Mouse (Mus musculus): ENCODE measurements around the gene Plscr3. TPM values are rescaled to one million over a fixed set of nuclear protein-coding genes. Genes with fewer than 3 reads are reported as not detected.
A peak's percentile ranks its signal among the peaks of the same experiment; 100 is the strongest.

Plscr3 gene
- polyA plus RNA-seq, 1 experiment, result 82.7 TPM

DNA sequence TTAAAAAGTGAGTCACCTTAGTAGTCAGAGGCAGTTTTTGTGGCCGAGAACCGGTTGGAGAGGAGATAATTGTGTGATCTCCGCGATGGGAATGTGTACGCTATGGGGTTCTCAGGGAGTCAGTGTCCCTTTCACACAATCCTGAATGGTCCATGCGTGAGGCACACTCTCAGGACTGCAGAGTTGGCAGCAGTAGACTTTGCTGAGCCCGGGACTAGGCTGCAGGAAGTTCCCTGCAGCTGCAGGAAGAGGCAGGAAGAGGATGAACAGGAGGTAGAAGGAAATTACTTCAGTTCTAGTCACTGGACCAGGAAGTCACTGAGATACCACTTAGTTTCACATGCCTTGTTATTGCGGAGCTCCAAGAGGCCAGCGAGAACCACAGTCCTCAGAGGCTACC lies 3.0 kb downstream of the Plscr3 start:
- H3K27me3 ChIP-seq (ENCODE audit: control insufficient read depth, insufficient read depth, insufficient read length), result no peaks in the 10 kb centered on the region
- H3K79me3 ChIP-seq (ENCODE audit: low read depth), result peaks cover 2% of the 10 kb centered on the region
- peaks cover 22% of the 10 kb centered on the region for H3K79me2 ChIP-seq (ENCODE audit: control insufficient read depth, insufficient read depth)
- H3K36me3 ChIP-seq (ENCODE audit: control insufficient read depth, insufficient read depth), result peaks cover 45% of the 10 kb centered on the region
- H3K4me3 ChIP-seq (ENCODE audit: insufficient read depth, poor library complexity, severe bottlenecking), result no peak overlapping the region
- H3ac ChIP-seq (ENCODE audit: control insufficient read depth, insufficient read length, low read depth), result no peak overlapping the region
- no peak for TF ChIP-seq USF1 (IDR thresholded peaks at IDR 0.05; ENCODE audit: low read depth)

DNA sequence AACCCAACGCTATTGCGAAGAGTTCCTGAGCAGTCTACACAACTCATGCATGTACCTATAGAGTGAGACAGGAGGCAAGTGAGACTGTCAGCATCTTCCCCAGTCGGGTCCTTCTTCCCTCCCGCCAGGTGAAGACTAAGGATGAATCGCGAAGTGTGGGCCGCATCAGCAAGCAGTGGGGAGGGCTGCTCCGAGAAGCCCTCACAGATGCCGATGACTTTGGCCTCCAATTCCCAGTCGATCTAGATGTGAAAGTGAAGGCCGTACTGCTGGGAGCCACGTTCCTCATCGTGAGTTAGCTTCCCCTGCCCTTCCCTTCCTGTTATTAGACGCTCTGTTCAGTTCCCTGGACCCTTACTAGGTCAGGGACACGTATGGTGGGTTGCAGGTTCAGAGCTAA lies 3.7 kb downstream of the Plscr3 start:
- Histone ChIP-seq H3K4me3 (ENCODE audit: insufficient read depth, poor library complexity, severe bottlenecking) (no peak overlapping the region), H3K36me3 (ENCODE audit: control insufficient read depth, insufficient read depth) (peaks cover 45% of the 10 kb centered on the region), H3K79me2 (ENCODE audit: control insufficient read depth, insufficient read depth) (peaks cover 22% of the 10 kb centered on the region), H3ac (ENCODE audit: control insufficient read depth, insufficient read length, low read depth) (no peak overlapping the region), H3K27me3 (ENCODE audit: control insufficient read depth, insufficient read depth, insufficient read length) (no peaks in the 10 kb centered on the region), H3K79me3 (ENCODE audit: low read depth) (peaks cover 2% of the 10 kb centered on the region)
- no peak for TF ChIP-seq MAX (IDR thresholded peaks at IDR 0.05)

DNA sequence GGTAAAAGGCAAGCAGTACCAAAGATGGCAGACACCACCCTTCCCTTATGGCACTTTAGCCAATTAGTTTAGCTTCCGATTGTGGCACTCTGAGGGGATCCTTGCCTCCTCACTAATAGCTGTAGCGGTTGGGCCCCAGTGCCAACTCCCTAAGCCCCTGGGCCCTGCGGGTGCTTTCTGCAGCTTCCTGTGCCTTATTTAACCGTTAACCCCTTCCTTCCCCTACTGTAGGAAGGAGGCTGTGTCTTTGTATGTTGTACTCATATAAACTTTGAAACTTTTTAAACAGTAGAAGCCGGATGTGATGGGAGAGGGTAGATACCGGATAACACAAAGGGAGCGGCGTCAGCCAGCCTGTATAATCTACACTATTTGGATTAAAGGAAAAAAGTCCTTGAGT lies 4.6 kb downstream of the Plscr3 start:
- Histone ChIP-seq H3K79me3 (ENCODE audit: low read depth) (peaks cover 2% of the 10 kb centered on the region), H3K4me3 (ENCODE audit: insufficient read depth, poor library complexity, severe bottlenecking) (no peak overlapping the region), H3ac (ENCODE audit: control insufficient read depth, insufficient read length, low read depth) (no peak overlapping the region), H3K27me3 (ENCODE audit: control insufficient read depth, insufficient read depth, insufficient read length) (no peaks in the 10 kb centered on the region), H3K79me2 (ENCODE audit: control insufficient read depth, insufficient read depth) (peaks cover 22% of the 10 kb centered on the region), H3K36me3 (ENCODE audit: control insufficient read depth, insufficient read depth) (peaks cover 45% of the 10 kb centered on the region)
- no peak for TF ChIP-seq FOSL1 (IDR thresholded peaks at IDR 0.05; ENCODE audit: insufficient read depth, low read length, poor library complexity, severe bottlenecking)

DNA sequence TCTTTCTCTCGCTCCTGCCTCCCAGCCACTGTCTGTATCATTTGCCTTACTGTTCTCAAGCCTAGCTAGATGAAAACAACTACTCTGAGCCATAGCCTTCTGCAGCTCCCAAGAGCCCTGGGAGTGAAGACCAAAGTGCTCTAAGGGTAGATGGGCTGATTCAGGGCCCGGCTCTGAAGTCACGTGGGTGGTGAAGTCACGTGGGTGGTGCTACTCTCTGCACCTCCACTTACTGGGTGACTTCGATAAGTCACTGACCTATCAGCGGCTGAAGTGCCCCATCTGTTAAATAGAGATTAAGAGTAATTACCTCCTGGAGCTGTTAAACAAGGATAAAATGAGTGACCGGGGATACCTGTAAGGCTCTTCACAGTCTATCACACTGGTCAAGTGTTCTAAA lies 7.8 kb downstream of the Plscr3 start:
- H3K79me3 ChIP-seq (ENCODE audit: low read depth), result no peaks in the 10 kb centered on the region
- H3K36me3 ChIP-seq (ENCODE audit: control insufficient read depth, insufficient read depth), result peaks cover 28% of the 10 kb centered on the region
- H3ac ChIP-seq (ENCODE audit: control insufficient read depth, insufficient read length, low read depth), result no peak overlapping the region
- H3K4me3 ChIP-seq (ENCODE audit: insufficient read depth, poor library complexity, severe bottlenecking), result no peak overlapping the region
- H3K27me3 ChIP-seq (ENCODE audit: control insufficient read depth, insufficient read depth, insufficient read length), result peaks cover 8% of the 10 kb centered on the region
- no peaks in the 10 kb centered on the region for H3K79me2 ChIP-seq (ENCODE audit: control insufficient read depth, insufficient read depth)
- TF ChIP-seq CTCF (IDR thresholded peaks at IDR 0.05; ENCODE audit: control insufficient read depth, insufficient read depth, insufficient read length) (no peak), USF1 (IDR thresholded peaks at IDR 0.05; ENCODE audit: low read depth) (peak; percentile 87), CEBPB (IDR thresholded peaks at IDR 0.05; ENCODE audit: low read depth) (no peak), MYOG (IDR thresholded peaks at IDR 0.05; ENCODE audit: control insufficient read depth, extremely low read depth, insufficient read length) (no peak), MAX (IDR thresholded peaks at IDR 0.05) (no peak), FOSL1 (IDR thresholded peaks at IDR 0.05; ENCODE audit: insufficient read depth, low read length, poor library complexity, severe bottlenecking) (no peak)

DNA sequence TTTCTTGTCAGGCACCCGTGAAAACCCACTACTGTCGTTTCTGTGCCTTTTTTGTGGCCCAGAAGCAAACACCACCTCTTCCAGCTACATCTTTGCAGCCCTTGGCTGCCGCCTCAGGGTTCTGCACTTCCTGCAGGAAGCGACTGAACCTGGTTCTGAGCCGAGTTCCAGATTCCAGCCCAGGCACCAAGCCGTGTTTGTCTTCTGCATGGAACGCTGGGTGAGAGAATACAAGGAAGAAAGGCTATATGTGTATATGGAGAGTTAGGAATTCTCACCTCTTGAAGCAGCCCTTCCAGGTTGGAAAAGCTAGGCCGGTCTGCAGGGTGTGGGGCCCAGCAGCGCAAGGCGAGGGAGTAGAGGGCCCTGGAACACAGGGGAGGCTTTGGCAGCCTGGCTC lies 8.5 kb downstream of the Plscr3 start:
- Histone ChIP-seq H3K79me2 (ENCODE audit: control insufficient read depth, insufficient read depth) (no peaks in the 10 kb centered on the region), H3K27me3 (ENCODE audit: control insufficient read depth, insufficient read depth, insufficient read length) (peaks cover 8% of the 10 kb centered on the region), H3K36me3 (ENCODE audit: control insufficient read depth, insufficient read depth) (peaks cover 22% of the 10 kb centered on the region), H3K4me3 (ENCODE audit: insufficient read depth, poor library complexity, severe bottlenecking) (no peak overlapping the region), H3K79me3 (ENCODE audit: low read depth) (no peaks in the 10 kb centered on the region), H3ac (ENCODE audit: control insufficient read depth, insufficient read length, low read depth) (no peak overlapping the region)
- TF ChIP-seq MYOD1 (IDR thresholded peaks at IDR 0.05; ENCODE audit: control insufficient read depth, insufficient read length, low read depth) (no peak), MYOG (IDR thresholded peaks at IDR 0.05; ENCODE audit: control insufficient read depth, extremely low read depth, insufficient read length) (no peak), CEBPB (IDR thresholded peaks at IDR 0.05; ENCODE audit: low read depth) (no peak), USF1 (IDR thresholded peaks at IDR 0.05; ENCODE audit: low read depth) (no peak), CTCF (IDR thresholded peaks at IDR 0.05; ENCODE audit: control insufficient read depth, insufficient read depth, insufficient read length) (no peak), MAX (IDR thresholded peaks at IDR 0.05) (no peak), FOSL1 (IDR thresholded peaks at IDR 0.05; ENCODE audit: insufficient read depth, low read length, poor library complexity, severe bottlenecking) (no peak)

DNA sequence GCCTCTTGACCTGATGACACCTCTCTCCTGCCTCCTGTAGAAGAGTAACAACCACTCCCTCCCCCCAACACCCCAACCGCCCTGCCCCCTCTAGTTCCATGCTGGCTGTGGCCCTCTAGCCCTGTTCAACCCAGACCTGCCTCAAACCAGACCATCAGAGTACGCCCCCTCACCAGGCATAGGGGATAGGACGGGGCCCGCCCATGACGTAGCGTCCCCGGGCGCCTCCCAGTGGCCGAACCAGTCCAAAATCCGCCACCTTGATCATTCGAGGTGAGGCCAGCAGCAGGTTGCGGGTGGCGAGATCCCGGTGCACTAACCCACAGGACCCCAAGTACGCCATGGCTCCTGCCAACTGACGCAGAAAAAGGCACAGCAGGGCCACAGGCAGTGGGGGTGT lies 9.2 kb downstream of the Plscr3 start:
- no peaks in the 10 kb centered on the region for H3K79me3 ChIP-seq (ENCODE audit: low read depth)
- no peaks in the 10 kb centered on the region for H3K79me2 ChIP-seq (ENCODE audit: control insufficient read depth, insufficient read depth)
- H3K36me3 ChIP-seq (ENCODE audit: control insufficient read depth, insufficient read depth), result peaks cover 15% of the 10 kb centered on the region
- peaks cover 8% of the 10 kb centered on the region for H3K27me3 ChIP-seq (ENCODE audit: control insufficient read depth, insufficient read depth, insufficient read length)
- H3ac ChIP-seq (ENCODE audit: control insufficient read depth, insufficient read length, low read depth), result no peak overlapping the region
- TF ChIP-seq FOSL1 (IDR thresholded peaks at IDR 0.05; ENCODE audit: insufficient read depth, low read length, poor library complexity, severe bottlenecking) (no peak), CTCF (IDR thresholded peaks at IDR 0.05; ENCODE audit: control insufficient read depth, insufficient read depth, insufficient read length) (peak; percentile 53), MYOG (IDR thresholded peaks at IDR 0.05; ENCODE audit: control insufficient read depth, extremely low read depth, insufficient read length) (no peak)
- H3K4me3 ChIP-seq (ENCODE audit: insufficient read depth, poor library complexity, severe bottlenecking), result no peak overlapping the region
